Mouse (Mus musculus) stomach, postnatal 0 days (tissue): ENCODE data around the gene Htt.

Source experiments
- CTCF ChIP-seq: IDR thresholded peaks from 2 replicates; pipeline ENCODE4 v1.5.1; 2016; ENCODE audit warnings: antibody characterized with exemption, low read depth, mild to moderate bottlenecking, moderate library complexity
- EP300 ChIP-seq: optimal IDR thresholded peaks from 2 replicates; pipeline ENCODE3; 2016; ENCODE audit warnings: antibody characterized with exemption

DNA sequence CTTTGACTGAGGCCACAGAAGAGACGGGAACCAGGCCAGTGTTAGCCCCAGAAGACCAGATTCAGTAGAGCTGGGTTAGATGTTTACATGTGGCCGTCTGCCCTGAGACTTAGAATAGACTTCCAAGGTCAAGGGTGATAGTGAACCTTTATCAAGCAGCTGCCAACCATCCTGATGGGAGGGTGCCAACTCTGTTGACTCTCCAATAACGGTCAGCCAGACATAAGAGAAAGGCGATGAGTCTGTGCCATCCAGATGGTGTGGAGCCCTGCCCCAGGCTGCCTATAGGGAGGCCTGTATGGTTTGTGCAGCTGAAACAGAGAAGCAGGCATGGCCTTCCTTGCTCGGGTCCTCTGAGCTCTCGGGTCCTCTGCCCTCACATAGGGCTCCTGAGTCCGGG, 163.0 kb downstream of the Htt start:
- TF ChIP-seq CTCF (no peak), EP300 (no peak)
